Mouse (Mus musculus): ENCODE measurements around the gene Efcab3. TPM values are rescaled to one million over a fixed set of nuclear protein-coding genes. Genes with fewer than 3 reads are reported as not detected.

Gene Efcab3
- total and polyA plus RNA-seq, 3 experiments, result not detected

- Histone ChIP-seq H3K27ac (no peak overlapping the region), H3K27me3 (ENCODE audit: control insufficient read depth, insufficient read depth, low read length) (no peaks in the 10 kb centered on the region), H3K9ac (ENCODE audit: low read depth, low read length) (no peak overlapping the region), H3K4me1 (ENCODE audit: control insufficient read depth, insufficient read depth, low read length) (no peaks in the 10 kb centered on the region), H3K36me3 (ENCODE audit: control insufficient read depth, insufficient read depth, low read length) (no peaks in the 10 kb centered on the region), H3K79me2 (replicated peaks; ENCODE audit: control insufficient read depth, insufficient read depth, low read length) (no peaks in the 10 kb centered on the region), H3K4me3 (no peak overlapping the region)
- no peak for DNase-seq
- no peak for TF ChIP-seq CTCF (IDR thresholded peaks at IDR 0.05)
- no peak for TF ChIP-seq EP300 (IDR thresholded peaks at IDR 0.05; ENCODE audit: insufficient read depth, low read depth, low read length)
- no peak for TF ChIP-seq POLR2A (IDR thresholded peaks at IDR 0.05; ENCODE audit: insufficient read depth, low read depth, low read length)
- WGBS, result 79% methylated on average over 69 of the region's 69 CpGs
- intact Hi-C loops (cut with DNase I), result no loop called here
Measured at GRCm38 (mm10) chr11:105164516-105165510, 101.4 kb downstream of the Efcab3 start.

GRCm38 (mm10) chr11:105166780-105167179 is 103.4 kb downstream of the Efcab3 start:
- Histone ChIP-seq H3K79me2 (replicated peaks; ENCODE audit: control insufficient read depth, insufficient read depth, low read length) (no peaks in the 10 kb centered on the region), H3K27me3 (ENCODE audit: control insufficient read depth, insufficient read depth, low read length) (no peaks in the 10 kb centered on the region), H3K27ac (no peak overlapping the region), H3K9ac (ENCODE audit: low read depth, low read length) (no peak overlapping the region), H3K36me3 (ENCODE audit: control insufficient read depth, insufficient read depth, low read length) (no peaks in the 10 kb centered on the region), H3K4me1 (ENCODE audit: control insufficient read depth, insufficient read depth, low read length) (no peaks in the 10 kb centered on the region), H3K4me3 (no peak overlapping the region)
- TF ChIP-seq EP300 (IDR thresholded peaks at IDR 0.05; ENCODE audit: insufficient read depth, low read depth, low read length) (no peak), CTCF (IDR thresholded peaks at IDR 0.05) (no peak)
- DNase-seq, result no peak
- intact Hi-C loops (cut with DNase I), result no loop called here
- WGBS, result 86% methylated on average over 10 of the region's 10 CpGs

Other genes with a start within 250 kb of the Efcab3 start
- 10 to 100 TPM; 10.1 to 12.8 TPM for gene Mettl2, start 62.8 kb downstream of the Efcab3 start, total RNA-seq (2021)
- 9.0 and 14.7 TPM in 2 replicates for gene Mettl2, start 62.8 kb downstream of the Efcab3 start, polyA plus RNA-seq (2012; rRNA removed)
- gene Gm10842, start 83.3 kb downstream of the Efcab3 start, total RNA-seq (2021), result not detected
- gene Gm10842, start 83.3 kb downstream of the Efcab3 start, polyA plus RNA-seq (2012; rRNA removed), result not detected in 2 replicates
- gene Tlk2, start 115.2 kb downstream of the Efcab3 start, total RNA-seq (2021), result 10 to 100 TPM; 35.9 to 41.9 TPM
- gene Tlk2, start 115.2 kb downstream of the Efcab3 start, polyA plus RNA-seq (2012; rRNA removed), result 11.5 and 20.2 TPM in 2 replicates
- gene Mrc2, start 229.1 kb downstream of the Efcab3 start, total RNA-seq (2021), result 10 to 100 TPM; 13.9 to 17.5 TPM
- 11.2 and 14.5 TPM in 2 replicates for gene Mrc2, start 229.1 kb downstream of the Efcab3 start, polyA plus RNA-seq (2012; rRNA removed)

Measured in heart, adult 2 months (tissue).